Mouse (Mus musculus): ENCODE data around the gene Cfap45. TPM values are rescaled to one million over a fixed set of nuclear protein-coding genes. Genes with fewer than 3 reads are reported as not detected.

Cfap45 gene
- polyA plus RNA-seq, 1 experiment, result 1.2 TPM

GRCm38 (mm10) chr1:172525971-172526370 is 5.4 kb downstream of the Cfap45 start:
- no peak overlapping the region for H3K27ac ChIP-seq (ENCODE audit: insufficient read depth, low read depth, low read length)
- TF ChIP-seq CTCF (IDR thresholded peaks at IDR 0.05; ENCODE audit: low read depth, low read length), result no peak
- H3K4me1 ChIP-seq (ENCODE audit: control insufficient read depth, insufficient read depth, low read length), result peaks cover 28% of the 10 kb centered on the region
- H3K4me3 ChIP-seq (ENCODE audit: insufficient read depth, low read length), result no peak overlapping the region

GRCm38 (mm10) chr1:172526380-172527081 is 5.9 kb downstream of the Cfap45 start:
- Histone ChIP-seq H3K27ac (ENCODE audit: insufficient read depth, low read depth, low read length) (no peak overlapping the region), H3K4me3 (ENCODE audit: insufficient read depth, low read length) (no peak overlapping the region), H3K4me1 (ENCODE audit: control insufficient read depth, insufficient read depth, low read length) (peaks cover 31% of the 10 kb centered on the region)

GRCm38 (mm10) chr1:172527431-172527830 is 6.8 kb downstream of the Cfap45 start:
- Histone ChIP-seq H3K4me3 (ENCODE audit: insufficient read depth, low read length) (no peak overlapping the region), H3K27ac (ENCODE audit: insufficient read depth, low read depth, low read length) (no peak overlapping the region)

More at GRCm38 (mm10) chr1:172526380-172527081, 5.9 kb downstream of the Cfap45 start:
- TF ChIP-seq POLR2A (IDR thresholded peaks at IDR 0.05; ENCODE audit: borderline replicate concordance, low read depth, low read length), result no peak
- TF ChIP-seq CTCF (IDR thresholded peaks at IDR 0.05; ENCODE audit: low read depth, low read length), result no peak

GRCm38 (mm10) chr1:172528701-172529100 is 8.1 kb downstream of the Cfap45 start:
- Histone ChIP-seq H3K27ac (ENCODE audit: insufficient read depth, low read depth, low read length) (no peak overlapping the region), H3K4me1 (ENCODE audit: control insufficient read depth, insufficient read depth, low read length) (peaks cover 22% of the 10 kb centered on the region), H3K4me3 (ENCODE audit: insufficient read depth, low read length) (no peak overlapping the region)
- TF ChIP-seq CTCF (IDR thresholded peaks at IDR 0.05; ENCODE audit: low read depth, low read length) (peak; percentile 100), POLR2A (IDR thresholded peaks at IDR 0.05; ENCODE audit: borderline replicate concordance, low read depth, low read length) (no peak)

More at GRCm38 (mm10) chr1:172527431-172527830, 6.8 kb downstream of the Cfap45 start:
- peaks cover 25% of the 10 kb centered on the region for H3K4me1 ChIP-seq (ENCODE audit: control insufficient read depth, insufficient read depth, low read length)
- TF ChIP-seq CTCF (IDR thresholded peaks at IDR 0.05; ENCODE audit: low read depth, low read length) (no peak), POLR2A (IDR thresholded peaks at IDR 0.05; ENCODE audit: borderline replicate concordance, low read depth, low read length) (no peak)

GRCm38 (mm10) chr1:172530544-172531220 is 10.1 kb downstream of the Cfap45 start:
- Histone ChIP-seq H3K4me3 (ENCODE audit: insufficient read depth, low read length) (no peak overlapping the region), H3K27ac (ENCODE audit: insufficient read depth, low read depth, low read length) (no peak overlapping the region), H3K4me1 (ENCODE audit: control insufficient read depth, insufficient read depth, low read length) (peaks cover 15% of the 10 kb centered on the region)
- no peak for TF ChIP-seq POLR2A (IDR thresholded peaks at IDR 0.05; ENCODE audit: borderline replicate concordance, low read depth, low read length)
- no peak for TF ChIP-seq CTCF (IDR thresholded peaks at IDR 0.05; ENCODE audit: low read depth, low read length)

- Histone ChIP-seq H3K4me3 (ENCODE audit: insufficient read depth, low read length) (no peak overlapping the region), H3K4me1 (ENCODE audit: control insufficient read depth, insufficient read depth, low read length) (peaks cover 11% of the 10 kb centered on the region), H3K27ac (ENCODE audit: insufficient read depth, low read depth, low read length) (no peak overlapping the region)
- TF ChIP-seq CTCF (IDR thresholded peaks at IDR 0.05; ENCODE audit: low read depth, low read length) (no peak), POLR2A (IDR thresholded peaks at IDR 0.05; ENCODE audit: borderline replicate concordance, low read depth, low read length) (no peak)
Observed at GRCm38 (mm10) chr1:172532551-172532950, 11.9 kb downstream of the Cfap45 start.

- TF ChIP-seq POLR2A (IDR thresholded peaks at IDR 0.05; ENCODE audit: borderline replicate concordance, low read depth, low read length), result no peak
- no peak for TF ChIP-seq CTCF (IDR thresholded peaks at IDR 0.05; ENCODE audit: low read depth, low read length)
- Histone ChIP-seq H3K27ac (ENCODE audit: insufficient read depth, low read depth, low read length) (no peak overlapping the region), H3K4me3 (ENCODE audit: insufficient read depth, low read length) (no peak overlapping the region), H3K4me1 (ENCODE audit: control insufficient read depth, insufficient read depth, low read length) (peaks cover 10% of the 10 kb centered on the region)
Observed at GRCm38 (mm10) chr1:172535116-172535515, 14.5 kb downstream of the Cfap45 start.

GRCm38 (mm10) chr1:172539827-172540226 is 19.2 kb downstream of the Cfap45 start:
- no peaks in the 10 kb centered on the region for H3K4me1 ChIP-seq (ENCODE audit: control insufficient read depth, insufficient read depth, low read length)
- H3K4me3 ChIP-seq (ENCODE audit: insufficient read depth, low read length), result no peak overlapping the region
- no peak for TF ChIP-seq POLR2A (IDR thresholded peaks at IDR 0.05; ENCODE audit: borderline replicate concordance, low read depth, low read length)
- no peak for TF ChIP-seq CTCF (IDR thresholded peaks at IDR 0.05; ENCODE audit: low read depth, low read length)
- H3K27ac ChIP-seq (ENCODE audit: insufficient read depth, low read depth, low read length), result no peak overlapping the region

- no peaks in the 10 kb centered on the region; the same call in 1 of the 2 replicates for H3K4me1 ChIP-seq (ENCODE audit: control insufficient read depth, insufficient read depth, low read length)
- no peak overlapping the region for H3K27ac ChIP-seq (ENCODE audit: insufficient read depth, low read depth, low read length)
- TF ChIP-seq CTCF (IDR thresholded peaks at IDR 0.05; ENCODE audit: low read depth, low read length) (no peak), POLR2A (IDR thresholded peaks at IDR 0.05; ENCODE audit: borderline replicate concordance, low read depth, low read length) (no peak)
Observed at GRCm38 (mm10) chr1:172540283-172540820, 19.8 kb downstream of the Cfap45 start.

GRCm38 (mm10) chr1:172546062-172546461 is 25.5 kb downstream of the Cfap45 start:
- peak overlapping the region; percentile 23 for H3K27ac ChIP-seq (ENCODE audit: insufficient read depth, low read depth, low read length)
- TF ChIP-seq CTCF (IDR thresholded peaks at IDR 0.05; ENCODE audit: low read depth, low read length) (no peak), POLR2A (IDR thresholded peaks at IDR 0.05; ENCODE audit: borderline replicate concordance, low read depth, low read length) (no peak)
- H3K4me3 ChIP-seq (ENCODE audit: insufficient read depth, low read length), result no peak overlapping the region
- peaks cover 32% of the 10 kb centered on the region for H3K4me1 ChIP-seq (ENCODE audit: control insufficient read depth, insufficient read depth, low read length)

More at GRCm38 (mm10) chr1:172540283-172540820, 19.8 kb downstream of the Cfap45 start:
- no peak overlapping the region for H3K4me3 ChIP-seq (ENCODE audit: insufficient read depth, low read length)
